19 mouse cellular contexts compared by ENCODE assay signal in the genomic region with DNA sequence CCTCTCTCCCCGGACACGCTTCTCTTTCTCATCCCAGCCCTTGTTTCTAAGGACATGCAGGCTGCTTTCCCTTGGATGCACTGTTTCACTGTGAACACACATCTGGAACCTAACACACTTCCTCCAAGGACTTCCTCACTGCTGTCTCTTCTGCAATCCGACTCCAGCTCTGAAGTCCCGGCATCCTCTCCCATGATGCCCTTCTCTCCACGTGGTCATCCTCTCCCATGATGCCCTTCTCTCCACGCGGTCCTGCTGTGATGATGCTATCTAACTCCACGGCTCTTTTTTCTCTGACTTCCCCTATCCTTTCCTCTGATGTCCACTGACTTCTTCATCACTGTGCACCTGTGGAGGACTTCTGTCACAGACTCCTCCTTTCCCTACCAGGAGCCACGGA. TPM values are rescaled to one million over a fixed set of nuclear protein-coding genes. Genes with fewer than 3 reads are reported as not detected.
DNase-seq lines count a peak whose midpoint lies in the region; ATAC-seq and TF ChIP-seq lines count a peak whose summit lies in the region.
"Had no signal": no experiment of that assay in that cellular context is flagged by ENCODE, and none has a peak within 500 bp of the region (broad histone marks: within the 10 kb centered on the region; RNA-seq: fewer than 3 reads in every experiment).

No protein-coding gene starts in this region.

- TF ChIP-seq POLR2A in bone marrow, adult 2 months (IDR thresholded peaks at IDR 0.05; ENCODE audit: borderline replicate concordance, control insufficient read depth, low read depth, low read length), result no peak
- TF ChIP-seq POLR2A in bone marrow macrophage, adult 2 months (IDR thresholded peaks at IDR 0.05; ENCODE audit: borderline replicate concordance, low read depth, low read length), result no peak

- H3K4me1 ChIP-seq in bone marrow, adult 2 months (ENCODE audit: control insufficient read depth, insufficient read depth, low read length), result peaks cover 14% of the 10 kb centered on the region
- H3K4me1 ChIP-seq in bone marrow macrophage, adult 2 months (ENCODE audit: control insufficient read depth, insufficient read depth, low read length), result peaks cover 86% of the 10 kb centered on the region
- H3K4me1 ChIP-seq: forebrain, embryonic 10.5 days; forebrain, embryonic 13.5 days had no signal

- ATAC-seq in megakaryocyte progenitor cell, adult 5-6 weeks (replicated peaks; ENCODE audit: poor library complexity), result 0 out of 2 replicates have a peak, but pooled peaks have one; percentile 38
- ATAC-seq: CD4-positive, CD25-positive, alpha-beta regulatory T cell, adult 4 months; forebrain, embryonic 13.5 days; forebrain, postnatal 0 days had no signal

- H3K4me3 ChIP-seq in bone marrow, adult 2 months (replicated peaks; ENCODE audit: control insufficient read depth, low read depth, low read length), result no peak overlapping the region
- no peak overlapping the region for H3K4me3 ChIP-seq in bone marrow macrophage, adult 2 months (ENCODE audit: insufficient read depth, low read length)
- H3K4me3 ChIP-seq: forebrain, embryonic 10.5 days; forebrain, embryonic 13.5 days had no signal

- H3K27ac ChIP-seq in bone marrow, adult 2 months (ENCODE audit: control insufficient read depth, insufficient read depth, low read depth, low read length, poor library complexity), result peak overlapping the region; percentile 61; the same call in 1 of the 2 replicates
- H3K27ac ChIP-seq in bone marrow macrophage, adult 2 months (ENCODE audit: insufficient read depth, low read depth, low read length), result peak overlapping the region; percentile 40
- H3K27ac ChIP-seq: forebrain, embryonic 10.5 days; forebrain, embryonic 13.5 days; hindbrain, embryonic 14.5 days had no signal

- 58% methylated on average over 9 of the region's 9 CpGs for WGBS in bone marrow, adult 2 months

- DNase-seq in kidney, adult 18-20 months, result no peak
- no peak for DNase-seq in kidney, postnatal 14 days
- DNase-seq in heart, postnatal 14 days, result no peak
- DNase-seq: adrenal gland, adult 2 months; adrenal gland, postnatal 14 days; cerebellum, adult 18-20 months; cerebellum, adult 9-10 months; cerebellum, postnatal 14 days; forebrain, postnatal 0 days; gastrocnemius, postnatal 25 days; heart, postnatal 4 days had no signal

- no peak for TF ChIP-seq CTCF in bone marrow, adult 2 months (IDR thresholded peaks at IDR 0.05; ENCODE audit: control insufficient read depth, insufficient read depth, low read length)
- no peak for TF ChIP-seq CTCF in bone marrow macrophage, adult 2 months (IDR thresholded peaks at IDR 0.05; ENCODE audit: low read depth, low read length)

- intact Hi-C loops in heart, postnatal 14 days (cut with DNase I), result no loop called here

RNA-seq across cellular contexts. Expression of gene Pik3r5, which starts 8.2 kb away (rescaled TPM):
- 6.4 and 26.5 TPM in 2 replicates for polyA plus RNA-seq in bone marrow, adult 2 months (2011; ENCODE audit: insufficient read depth, insufficient read length, low replicate concordance, missing spikeins)
- 120 and 122 TPM in 2 replicates for polyA plus RNA-seq in bone marrow macrophage, adult 2 months (2012; ENCODE audit: insufficient read depth, insufficient read length, missing spikeins)
- 10.5 and 12.8 TPM in 2 replicates for total RNA-seq in megakaryocyte progenitor cell, adult 5-6 weeks (2015)
- total RNA-seq in megakaryocyte progenitor cell, adult 5-6 weeks (2017), result 6.2 and 7.0 TPM in 2 replicates
- 1 to 10 TPM; 1.0 to 1.8 TPM for total RNA-seq in heart, postnatal 14 days (2021)

RNA-seq across cellular contexts. Expression of gene Ntn1, which starts 39.5 kb away (rescaled TPM):
- 0.72 TPM in 1 of 2 replicates, not detected in the other for polyA plus RNA-seq in bone marrow, adult 2 months (2011; ENCODE audit: insufficient read depth, insufficient read length, low replicate concordance, missing spikeins)
- 0.09 TPM in 1 of 2 replicates, not detected in the other for polyA plus RNA-seq in bone marrow macrophage, adult 2 months (2012; ENCODE audit: insufficient read depth, insufficient read length, missing spikeins)
- total RNA-seq in megakaryocyte progenitor cell, adult 5-6 weeks (2015), result not detected in 2 replicates
- not detected in 2 replicates for total RNA-seq in megakaryocyte progenitor cell, adult 5-6 weeks (2017)
- total RNA-seq in heart, postnatal 14 days (2021), result 10 to 100 TPM; 52.7 to 55.5 TPM
- total RNA-seq: MEL had no signal

Comparison
In these comparisons a context has a peak if more than half of its experiments do, and no peak if none do; other contexts are left out.
1. RNA of gene Ntn1, which starts 39.5 kb away (total RNA-seq): 52.7 to 55.5 TPM in heart, postnatal 14 days; not detected in megakaryocyte progenitor cell, adult 5-6 weeks; every median in the first group is over 10 times any median in the second.